In genomic region chr6:51544118-51544681, GRCm38 (mm10) we compare ENCODE assay signal across 7 mouse cellular contexts. TPM values are rescaled to one million over a fixed set of nuclear protein-coding genes. Genes with fewer than 3 reads are reported as not detected.
DNase-seq lines count a peak whose midpoint lies in the region; ATAC-seq lines count a peak whose summit lies in the region.

No protein-coding gene starts in this region.

- ATAC-seq in common myeloid progenitor, adult 5-6 weeks (replicated peaks; ENCODE audit: low read depth, poor library complexity, severe bottlenecking) = peak; percentile 77
- peak; percentile 58 to 80 for ATAC-seq in hematopoietic stem cell, adult 5-6 weeks (replicated peaks in 1 of 2; ENCODE audit: insufficient read depth in 1 of 2, low FRiP score in 2 of 2, low TSS enrichment in 1 of 2, low read depth in 1 of 2, poor library complexity in 2 of 2, severe bottlenecking in 2 of 2)

- DNase-seq in urinary bladder, postnatal 25 days (ENCODE audit: low spot score) = peak; percentile 29
- DNase-seq in urinary bladder, postnatal 4 days (ENCODE audit: low spot score in 2 of 2) = no peak
- peak; percentile 46 for DNase-seq in lung, postnatal 14 days
- no peak for DNase-seq in frontal cortex, postnatal 36 days (ENCODE audit: low spot score in 2 of 2)
- no peak for DNase-seq in layer of hippocampus, adult 11-12 months (ENCODE audit: low spot score)

RNA-seq across cellular contexts. Expression of gene Snx10, which starts 20.5 kb away (rescaled TPM):
- total RNA-seq in common myeloid progenitor, adult 5-6 weeks (2017) = 74.8 and 89.6 TPM in 2 replicates
- 129 and 131 TPM in 2 replicates for total RNA-seq in hematopoietic stem cell, adult 5-6 weeks (2017)

Comparison
In these comparisons a context has a peak if more than half of its experiments do, and no peak if none do; other contexts are left out.
1. DNase-seq: peak in urinary bladder, postnatal 25 days (single experiment) and lung, postnatal 14 days (single experiment); none in urinary bladder, postnatal 4 days (0 of 2), frontal cortex, postnatal 36 days (0 of 2) and layer of hippocampus, adult 11-12 months (single experiment).